Mouse (Mus musculus) left cerebral cortex, postnatal 4 days (tissue): Measurements from ENCODE around the gene Mri1. TPM values are rescaled to one million over a fixed set of nuclear protein-coding genes. Genes with fewer than 3 reads are reported as not detected.

Source experiments
- DNase-seq: peaks from one replicate; pipeline ENCODE4 v3.0.0-alpha.2; 2022
- intact Hi-C: fragments of 180-260 bp; cut with DNase I; formaldehyde crosslinking; loops from one replicate; pipeline ENCODE4 v1.15.1; 2025
- total RNA-seq, 2 experiments: library from RNA; stranded (reverse); gene quantifications; 2 replicates each; pipeline ENCODE4 v1.2.3; 2021

Gene Mri1
- total RNA-seq, 2 experiments from 2014 or later: 25.1 to 26.4 TPM

GRCm38 (mm10) chr8:84237542-84238229 is 19.4 kb downstream of the Mri1 start:
- DNase-seq: no peak
- intact Hi-C loops: no loop called here

GRCm38 (mm10) chr8:84236998-84237473 is 20.1 kb downstream of the Mri1 start, which contains the start of gene Zswim4:
Zswim4 (minus strand) TSS chr8:84237055.
- DNase-seq: peak; percentile 97
- intact Hi-C loops: no loop called here

- intact Hi-C loops: no loop called here
- DNase-seq: no peak
These were observed 20.6 kb downstream of the Mri1 start for GRCm38 (mm10) chr8:84236410-84236997.

GRCm38 (mm10) chr8:84235746-84236409 is 21.2 kb downstream of the Mri1 start:
- intact Hi-C loops: no loop called here

GRCm38 (mm10) chr8:84233055-84233454 is 24.1 kb downstream of the Mri1 start:
- intact Hi-C loops: no loop called here

More at GRCm38 (mm10) chr8:84235746-84236409, 21.2 kb downstream of the Mri1 start:
- no peak for DNase-seq

DNA sequence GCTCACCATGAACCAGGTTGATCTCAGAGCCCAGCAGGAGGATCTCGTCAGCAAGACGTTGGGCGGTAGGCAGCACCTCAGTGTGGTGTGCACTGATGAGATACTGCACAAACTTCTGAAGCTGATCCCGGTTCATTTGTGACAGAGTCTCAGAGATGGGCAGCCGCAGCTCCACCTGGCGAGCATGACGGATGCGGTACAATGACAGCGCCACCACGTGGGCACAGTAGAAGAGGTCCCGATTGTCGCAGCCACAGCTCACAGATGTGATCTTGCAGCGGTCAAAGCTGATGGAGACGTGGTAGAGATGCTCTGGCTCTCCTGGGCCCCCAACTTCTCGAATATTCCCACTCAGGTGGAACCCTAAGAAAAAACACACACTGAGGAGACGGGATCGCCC is 26.4 kb downstream of the Mri1 start:
- intact Hi-C loops: no loop called here
- DNase-seq: no peak

More at GRCm38 (mm10) chr8:84233055-84233454, 24.1 kb downstream of the Mri1 start:
- DNase-seq: no peak

GRCm38 (mm10) chr8:84223322-84224029 is 33.6 kb downstream of the Mri1 start:
- no peak for DNase-seq
- intact Hi-C loops: no loop called here

DNA sequence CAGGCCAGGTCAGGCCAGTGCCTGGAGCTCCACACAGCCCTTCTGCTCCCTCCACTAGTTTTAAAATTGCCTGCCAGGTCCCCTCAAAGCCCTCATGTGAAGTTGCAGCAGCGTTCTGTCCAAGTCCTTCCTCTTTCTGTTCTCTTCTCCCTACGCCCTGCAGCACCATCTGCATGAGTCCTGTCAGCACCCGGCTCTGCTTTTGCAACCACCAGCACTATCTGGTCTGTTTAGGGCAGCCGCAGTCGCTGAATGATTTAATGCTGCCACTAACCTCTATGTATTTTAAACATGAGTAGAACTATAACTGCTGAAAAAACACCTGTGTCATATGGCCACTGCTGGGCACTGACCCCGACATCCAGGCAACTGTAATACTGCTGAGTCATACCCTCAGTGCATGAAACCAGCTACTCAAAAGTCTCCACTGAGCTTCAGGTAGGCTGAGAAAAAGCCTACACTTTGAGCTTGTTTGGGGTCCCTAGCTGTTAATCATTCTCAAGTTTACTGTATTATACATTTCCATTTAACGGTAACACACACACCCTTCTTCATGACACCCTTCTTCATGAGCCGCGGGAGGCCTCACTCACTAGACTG is 34.5 kb downstream of the Mri1 start:
- intact Hi-C loops: no loop called here
- no peak for DNase-seq

- intact Hi-C loops: no loop called here
- no peak for DNase-seq
These were observed 37.0 kb downstream of the Mri1 start for GRCm38 (mm10) chr8:84220105-84220504.

DNA sequence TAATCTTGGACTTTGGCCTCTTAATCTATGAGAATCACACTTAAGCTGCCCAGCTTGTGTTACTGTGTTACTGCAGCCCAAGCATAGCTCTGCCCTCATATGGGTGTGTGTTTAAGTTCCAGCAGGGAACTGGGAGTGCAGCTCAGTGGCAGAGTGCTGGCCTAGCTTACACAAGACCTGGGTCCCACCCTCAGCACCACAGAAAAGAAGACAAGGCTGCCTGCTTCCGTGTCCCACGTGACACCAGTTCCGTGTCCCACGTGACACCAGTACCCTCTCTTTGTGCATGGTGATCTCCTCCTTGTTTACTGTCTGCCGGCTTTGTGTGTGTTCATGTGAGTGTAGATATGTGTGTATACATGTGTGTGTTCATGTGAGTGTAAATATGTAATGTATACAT is 39.0 kb downstream of the Mri1 start:
- no peak for DNase-seq
- intact Hi-C loops: no loop called here

- intact Hi-C loops: no loop called here
- DNase-seq: no peak
These were observed 39.9 kb downstream of the Mri1 start for GRCm38 (mm10) chr8:84217206-84217605.

DNA sequence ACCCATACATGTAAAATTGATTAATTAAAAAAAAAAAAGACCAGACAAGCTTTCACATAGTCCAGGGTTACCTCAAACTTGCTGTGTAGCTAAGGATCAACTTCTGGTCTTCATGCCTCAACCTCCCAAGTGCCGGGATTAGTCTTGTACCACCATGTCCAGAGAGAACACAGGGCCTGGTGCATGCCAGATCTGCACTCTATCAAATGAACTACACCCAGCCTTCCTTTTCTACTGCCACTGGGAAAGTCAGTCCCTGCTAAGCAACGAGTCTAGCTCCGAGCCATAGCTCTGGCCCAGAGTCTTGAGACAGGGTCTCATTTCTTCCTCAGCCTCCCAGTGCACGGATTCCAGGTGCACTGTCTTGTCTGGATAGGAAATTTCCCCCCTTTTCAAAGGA is 43.8 kb downstream of the Mri1 start:
- intact Hi-C loops: no loop called here

DNA sequence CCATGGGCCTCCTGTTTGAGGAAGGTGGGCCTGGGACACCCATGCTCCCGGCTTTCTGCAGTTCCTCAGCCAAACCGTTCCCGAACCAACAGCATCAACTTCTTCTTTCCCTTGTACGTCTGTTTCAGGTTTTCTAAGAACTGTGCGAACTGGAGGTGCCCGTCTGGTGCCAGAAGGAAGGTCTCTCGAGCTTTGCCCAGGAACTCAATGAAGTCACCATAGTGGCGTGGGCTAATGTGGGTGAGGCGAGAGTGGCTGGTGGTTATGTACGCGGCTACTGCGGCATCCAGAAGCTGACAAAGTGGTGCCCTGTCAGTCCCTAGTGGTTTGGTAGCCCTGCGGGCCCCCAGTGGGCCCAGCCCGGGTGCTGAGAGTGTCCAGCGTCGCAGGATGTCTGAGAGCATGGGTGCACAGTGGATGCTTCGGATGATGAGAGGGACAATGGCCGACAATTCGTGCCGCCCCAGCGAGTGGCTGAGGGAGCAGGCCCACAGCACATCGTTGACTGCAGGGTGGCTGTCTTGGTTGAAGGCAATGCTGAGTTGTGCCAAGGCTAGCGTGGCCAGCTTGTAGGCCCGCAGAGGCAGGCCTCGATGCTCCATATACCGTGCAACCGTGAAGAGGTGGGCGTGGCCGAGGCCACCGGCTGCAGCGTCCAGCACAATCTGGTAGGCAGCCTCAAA is 45.1 kb downstream of the Mri1 start:
- intact Hi-C loops: loop anchor here (2.0 kb wide), 1 partner anchor 25 kb away; no protein-coding TSS in a partner anchor
- no peak for DNase-seq

More for the DNA sequence above, 43.8 kb downstream of the Mri1 start:
- DNase-seq: no peak

DNA sequence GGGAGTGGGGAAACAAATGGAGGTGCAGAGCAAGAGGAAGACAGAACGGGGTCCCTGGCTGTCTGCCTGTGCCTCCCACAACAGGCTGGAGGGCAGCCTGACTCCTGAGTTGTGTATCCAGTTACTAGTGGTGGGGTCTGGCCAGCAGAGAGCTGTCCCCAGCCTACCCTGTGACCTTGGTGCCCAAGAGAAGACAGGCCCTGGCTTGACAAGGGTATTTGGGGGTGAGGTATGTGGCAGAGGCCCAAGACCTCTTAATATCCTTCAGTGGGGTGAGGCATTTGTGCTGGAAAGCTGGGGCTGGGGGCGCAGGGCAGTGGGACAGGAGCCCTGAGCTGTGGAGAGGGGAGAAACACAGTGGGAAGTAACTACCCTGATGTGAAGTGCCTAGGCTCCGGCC is 45.9 kb downstream of the Mri1 start:
- intact Hi-C loops: loop anchor here (2.0 kb wide), 1 partner anchor 24 kb away; no protein-coding TSS in a partner anchor

DNA sequence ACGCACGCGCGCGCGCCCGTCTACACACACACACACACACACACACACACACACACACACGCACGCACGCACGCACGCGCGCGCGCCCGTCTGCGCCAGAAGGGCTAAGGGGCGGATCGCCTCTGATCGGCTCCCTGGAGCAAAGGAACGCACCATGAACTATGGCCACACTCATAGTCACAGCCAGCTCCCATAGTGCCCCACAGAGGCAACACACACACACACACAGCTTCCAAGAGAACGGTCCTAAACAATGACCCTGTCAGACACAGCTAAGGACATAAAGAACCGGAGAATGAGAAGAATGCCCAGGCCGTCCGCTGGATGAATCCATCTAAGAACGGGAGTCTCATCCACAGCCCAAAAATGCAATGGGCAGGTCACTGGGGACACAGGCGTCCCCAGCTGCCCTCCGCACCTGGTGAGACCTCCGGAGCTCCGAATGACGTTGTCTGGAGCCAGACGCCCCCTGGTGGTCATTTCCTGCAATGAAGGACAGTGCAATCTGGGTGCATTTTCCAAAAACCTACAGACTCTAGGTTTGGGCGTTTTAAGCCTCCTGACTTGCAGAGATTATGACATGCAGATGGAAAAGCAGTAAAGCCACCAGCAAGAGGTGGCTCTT is 46.8 kb downstream of the Mri1 start:
- DNase-seq: peak; percentile 88
- intact Hi-C loops: loop anchor here (2.0 kb wide), 1 partner anchor 23 kb away; no protein-coding TSS in a partner anchor

More for the DNA sequence above, 45.9 kb downstream of the Mri1 start:
- no peak for DNase-seq

DNA sequence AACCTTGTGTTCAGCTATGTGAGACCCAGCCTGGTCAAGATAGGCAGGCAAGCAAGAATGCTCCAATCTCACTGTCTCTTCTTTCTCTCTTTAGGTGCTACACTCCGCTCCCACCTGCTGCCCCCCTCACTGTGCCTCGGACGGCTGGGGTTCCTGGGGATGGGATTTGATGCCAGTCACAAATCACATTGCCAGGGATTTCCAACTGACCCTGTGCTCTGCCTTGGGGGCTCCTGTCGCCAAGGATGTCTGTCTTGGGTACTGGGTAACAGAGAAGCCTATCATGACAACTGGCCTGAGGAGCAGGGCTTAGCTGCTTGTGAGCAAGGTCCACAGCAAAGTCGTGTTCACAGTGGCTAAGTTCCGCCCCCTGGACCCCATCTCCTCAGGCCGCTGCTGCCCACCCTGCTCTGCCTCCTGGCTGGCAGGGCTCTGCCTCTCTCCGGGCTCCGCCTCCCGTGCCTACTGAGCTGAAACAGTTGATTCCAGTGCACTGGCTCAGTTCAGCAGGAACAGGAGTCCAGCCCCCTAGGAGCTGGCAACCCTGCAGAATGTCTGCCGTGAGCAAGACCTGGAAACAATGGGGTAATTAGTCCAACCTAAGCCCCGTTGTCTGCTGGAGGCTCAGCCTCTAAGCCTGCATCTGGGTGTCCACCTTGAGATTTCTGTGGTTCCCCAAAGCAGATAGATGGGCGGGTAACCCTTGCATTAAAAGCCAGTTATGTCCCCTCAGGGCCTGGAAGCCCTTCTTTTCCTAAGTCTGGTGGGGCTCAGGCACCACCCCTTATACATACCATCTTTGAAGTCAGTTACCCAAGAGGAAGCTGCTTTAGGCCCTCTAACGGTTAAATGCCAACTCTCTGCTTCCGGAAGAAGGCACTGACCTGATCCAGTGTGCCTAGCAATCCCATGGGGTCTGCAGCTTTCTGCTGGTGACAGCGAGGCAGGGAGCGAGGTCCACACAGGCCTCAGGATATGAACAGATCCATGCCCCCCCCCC is 48.4 kb downstream of the Mri1 start:
- DNase-seq: peak; percentile 35
- intact Hi-C loops: no loop called here

DNA sequence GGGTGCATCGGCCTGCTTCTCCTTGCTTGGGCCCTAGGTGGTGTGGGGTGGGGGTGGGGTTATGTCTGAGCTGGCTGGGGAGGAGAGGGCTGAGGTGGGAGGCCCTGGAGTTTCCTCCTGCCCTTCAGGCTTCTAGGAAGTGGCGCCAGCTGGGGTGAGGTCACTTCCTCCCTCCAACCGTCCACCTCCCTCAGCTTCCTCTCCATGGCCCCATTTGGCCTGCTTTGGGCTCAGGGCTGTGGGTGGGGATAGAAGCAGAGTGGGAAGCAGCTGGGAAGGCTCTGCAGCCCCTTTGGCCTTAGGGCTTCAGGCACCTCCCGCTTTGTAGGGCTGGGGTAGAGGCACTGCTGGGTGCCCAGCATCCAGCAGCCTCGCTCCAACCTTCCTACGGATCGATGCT is 49.3 kb downstream of the Mri1 start:
- intact Hi-C loops: no loop called here
- DNase-seq: no peak

GRCm38 (mm10) chr8:84206666-84207065 is 50.5 kb downstream of the Mri1 start:
- no peak for DNase-seq
- intact Hi-C loops: no loop called here
